Mouse (Mus musculus) kidney, postnatal 36 days (tissue): Measurements from ENCODE around the gene Ppp1r14b.
A peak's percentile ranks its signal among the peaks of the same experiment; 100 is the strongest.

ENCODE experiments used
- DNase-seq, 2 experiments: peaks; one replicate each; pipeline ENCODE4 v3.0.0; 2021 to 2022; ENCODE audit warnings: mixed read lengths in 2 of 2

The Ppp1r14b gene

DNA sequence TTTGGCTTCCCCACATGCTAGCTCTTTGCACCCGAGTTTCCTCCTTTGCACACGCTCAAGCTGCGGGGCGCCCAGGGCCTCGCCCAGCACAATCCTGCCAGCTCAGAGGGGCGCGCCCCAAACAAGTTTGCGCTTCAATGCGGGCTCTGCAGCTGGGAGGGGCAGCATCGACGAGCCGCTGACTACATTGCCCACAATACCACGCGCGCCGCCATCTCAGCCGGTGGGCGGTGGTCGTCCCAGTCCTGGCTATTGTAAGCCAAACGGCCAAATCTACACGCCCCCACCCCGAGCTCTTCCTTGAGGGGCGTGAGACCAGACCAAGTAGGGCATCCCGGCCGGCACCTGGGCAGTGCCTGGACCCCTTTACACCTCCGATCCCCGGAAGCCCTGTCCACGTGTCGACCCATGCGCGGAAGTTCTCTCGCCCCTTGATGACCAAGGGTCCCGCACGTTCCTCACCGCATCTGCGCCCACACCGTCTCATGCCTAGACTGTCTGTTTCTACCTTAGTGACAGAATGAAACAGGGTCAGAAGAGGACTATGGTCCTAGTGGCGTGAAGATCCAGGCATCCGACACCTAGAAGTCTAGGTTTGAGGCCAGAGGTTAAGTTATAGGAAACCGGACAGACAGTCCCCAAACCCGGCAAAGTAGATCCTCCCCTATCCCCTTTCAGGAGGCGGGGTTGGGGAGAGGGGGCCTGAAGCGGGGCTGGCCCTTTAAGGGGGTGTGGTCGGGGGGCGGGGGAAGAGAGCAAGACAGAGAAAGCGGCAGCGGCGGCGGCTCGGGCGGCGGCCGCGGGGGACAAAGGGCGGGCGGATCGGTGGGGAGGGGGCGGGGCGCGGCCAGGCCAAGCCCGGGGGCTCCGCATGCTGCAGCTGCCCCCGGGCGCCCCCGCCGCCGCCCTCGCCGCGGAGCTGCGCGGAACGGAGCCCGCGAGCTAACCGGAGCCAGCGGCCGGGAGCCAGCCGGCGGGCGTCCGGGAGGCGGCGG lies at the start of gene Ppp1r14b:
Gene Ppp1r14b (plus strand): TSS at position 758 of the 995 bp plus-strand sequence.
- peak; percentile 82 to 92 for DNase-seq

DNA sequence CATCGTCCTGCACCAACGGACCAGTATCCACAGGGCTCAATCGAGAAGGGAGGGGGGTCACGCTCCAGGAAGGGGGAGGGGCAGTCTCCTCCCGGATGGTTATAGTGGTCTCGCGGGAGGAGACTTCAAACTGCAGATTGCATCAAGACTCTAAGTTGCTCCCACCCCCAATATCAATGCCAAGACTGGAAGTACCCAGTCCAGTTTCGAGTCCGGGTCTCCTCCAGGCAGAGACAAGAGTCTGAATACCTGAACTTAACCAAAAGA lies 49.5 kb upstream of the Ppp1r14b start, which contains the start of gene Catsperz:
Gene Catsperz (minus strand): TSS at position 74 of the 267 bp plus-strand sequence.
- DNase-seq: no peak

DNA sequence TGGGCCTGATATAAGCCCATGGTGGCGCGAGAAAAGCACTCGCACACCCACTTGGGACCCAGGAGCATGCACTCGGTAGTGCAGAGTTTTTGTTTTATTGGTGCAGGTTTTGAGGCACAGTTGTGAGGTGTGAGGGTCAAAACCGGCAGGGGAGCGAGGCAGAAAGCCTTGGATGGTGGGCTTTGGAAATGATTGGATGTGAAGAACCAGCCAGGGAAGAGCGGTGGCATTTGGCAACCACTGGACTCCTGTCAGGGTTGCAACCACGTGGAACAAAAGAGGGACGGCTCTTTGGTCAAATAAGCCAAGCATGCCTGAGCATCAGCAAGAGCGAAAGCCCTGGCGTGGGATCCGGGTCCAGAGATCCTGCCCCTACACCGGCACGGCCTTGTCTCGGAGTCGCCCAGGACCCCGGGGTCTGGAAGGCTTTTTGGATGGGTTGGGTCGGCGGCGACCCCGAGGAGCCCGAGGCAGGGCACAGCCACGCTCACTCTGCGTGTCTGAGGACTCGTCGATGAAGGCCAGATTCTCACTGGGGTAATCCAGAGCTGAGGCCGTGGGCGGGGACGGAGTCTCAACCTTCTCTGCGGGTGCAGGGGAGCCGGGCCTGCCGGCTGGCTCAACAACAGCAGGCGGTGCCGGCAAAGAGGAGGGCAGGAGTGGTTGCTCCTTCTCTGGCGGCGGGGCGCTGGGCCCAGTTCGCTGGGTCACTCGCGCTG lies 49.0 kb upstream of the Ppp1r14b start:
- DNase-seq: peak in 1 of 2 experiments; percentile 44

DNA sequence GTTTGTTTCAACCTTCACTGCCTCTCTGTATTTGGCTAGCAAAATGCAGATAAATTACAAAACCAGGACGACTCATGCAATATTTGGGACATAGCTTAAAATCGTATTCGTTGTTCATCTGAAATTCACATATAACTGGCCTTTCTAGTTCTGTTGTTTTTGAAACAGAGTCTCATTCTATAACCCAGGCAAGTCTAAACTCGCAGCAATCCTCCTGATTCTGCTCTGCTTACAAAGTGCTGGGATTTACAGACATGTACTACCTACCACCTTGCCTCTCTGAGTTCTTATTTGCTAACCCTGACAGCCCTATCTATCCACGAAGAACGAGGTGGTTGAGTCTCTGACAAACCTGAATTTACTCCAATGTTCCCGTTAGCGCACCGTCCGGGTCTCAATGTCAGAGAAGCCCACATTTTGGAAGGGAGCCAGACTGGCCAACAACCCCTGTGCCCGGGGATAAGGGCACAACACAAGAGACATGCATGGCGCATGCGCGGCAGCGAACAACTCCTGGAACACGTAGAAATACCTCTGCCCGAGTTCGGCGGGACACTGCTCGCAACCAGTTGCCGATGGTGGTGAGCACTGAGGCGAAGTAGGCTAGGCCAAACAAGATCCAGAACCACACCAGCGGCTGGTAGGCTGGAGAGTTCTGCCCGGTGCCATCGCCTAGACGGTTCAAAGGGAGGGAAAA lies 48.1 kb upstream of the Ppp1r14b start:
- DNase-seq: peak in 1 of 2 experiments; percentile 77

DNA sequence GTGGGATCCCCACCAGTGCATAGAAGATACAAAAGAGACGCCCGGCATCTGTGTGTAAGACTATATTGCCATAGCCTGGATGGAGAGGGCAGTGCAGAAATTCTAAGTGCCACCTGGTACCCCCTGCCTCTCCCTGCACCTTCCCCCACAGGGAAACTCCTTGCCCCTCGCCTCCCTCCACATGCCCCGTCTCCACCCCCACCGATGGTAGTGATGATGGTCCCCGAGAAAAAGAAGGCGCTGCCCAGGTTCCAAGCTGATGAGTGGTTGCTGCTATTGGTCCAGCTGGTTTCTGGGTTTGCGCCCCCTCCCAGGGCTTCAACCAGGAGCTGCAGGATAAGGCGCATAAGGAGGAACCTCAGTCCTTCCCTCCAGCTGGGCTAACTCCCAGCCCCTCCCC lies 46.7 kb upstream of the Ppp1r14b start:
- DNase-seq: no peak

DNA sequence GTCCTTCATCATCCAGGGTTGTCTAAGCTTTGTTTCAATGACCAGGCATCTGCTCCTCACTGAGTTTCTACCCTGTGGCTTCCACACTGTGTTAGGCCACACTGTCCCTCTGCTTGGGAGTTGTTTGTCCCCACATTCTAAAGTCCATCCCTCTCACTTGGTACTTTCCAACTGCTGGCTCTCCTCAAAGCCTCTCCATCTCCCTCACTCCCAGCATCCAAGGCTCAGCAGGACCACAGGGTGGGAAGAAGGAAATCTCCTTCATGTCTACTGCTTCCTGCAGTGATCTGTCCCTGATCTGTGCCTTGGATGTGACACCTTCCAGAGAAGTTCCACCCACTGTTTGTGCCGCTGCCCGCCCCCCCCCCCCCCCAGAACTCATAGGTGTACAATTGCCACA lies 43.8 kb upstream of the Ppp1r14b start:
- no peak for DNase-seq

DNA sequence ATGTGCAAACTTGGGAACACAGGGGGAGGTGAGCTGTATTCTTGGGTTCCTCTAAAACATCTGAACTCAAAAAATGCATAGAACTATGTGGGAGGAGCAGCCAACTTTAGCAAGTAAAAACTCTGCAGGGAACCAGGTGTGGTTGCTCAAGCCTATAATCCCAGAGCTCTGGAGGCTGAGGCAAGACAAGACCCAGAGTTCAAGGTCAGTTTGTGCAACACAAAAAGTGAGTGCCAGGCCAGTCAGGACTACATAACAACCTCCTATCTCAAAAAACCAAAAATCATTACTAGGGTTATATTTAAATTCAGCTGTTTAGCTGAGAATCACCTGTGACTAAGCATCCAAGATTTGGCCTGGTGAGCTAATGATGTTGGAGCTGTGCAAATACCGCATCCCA lies 42.8 kb upstream of the Ppp1r14b start:
- no peak for DNase-seq

DNA sequence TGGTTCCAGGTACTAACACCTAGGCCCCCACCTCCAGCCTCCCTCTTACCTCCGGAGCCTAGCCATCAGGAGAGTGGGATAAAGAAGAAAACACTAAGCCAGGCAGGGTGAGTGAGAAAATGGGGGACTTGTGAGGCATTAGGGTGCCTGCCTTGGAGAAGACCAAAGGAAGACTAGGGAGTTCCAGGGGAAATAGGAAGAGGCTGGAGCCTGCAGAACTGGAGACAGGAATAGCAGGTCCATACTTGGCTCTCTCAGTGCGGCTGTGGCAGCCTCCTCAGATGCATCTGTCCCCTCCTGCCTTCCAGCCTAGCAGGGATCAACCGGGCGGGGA lies 41.7 kb upstream of the Ppp1r14b start:
- no peak for DNase-seq

DNA sequence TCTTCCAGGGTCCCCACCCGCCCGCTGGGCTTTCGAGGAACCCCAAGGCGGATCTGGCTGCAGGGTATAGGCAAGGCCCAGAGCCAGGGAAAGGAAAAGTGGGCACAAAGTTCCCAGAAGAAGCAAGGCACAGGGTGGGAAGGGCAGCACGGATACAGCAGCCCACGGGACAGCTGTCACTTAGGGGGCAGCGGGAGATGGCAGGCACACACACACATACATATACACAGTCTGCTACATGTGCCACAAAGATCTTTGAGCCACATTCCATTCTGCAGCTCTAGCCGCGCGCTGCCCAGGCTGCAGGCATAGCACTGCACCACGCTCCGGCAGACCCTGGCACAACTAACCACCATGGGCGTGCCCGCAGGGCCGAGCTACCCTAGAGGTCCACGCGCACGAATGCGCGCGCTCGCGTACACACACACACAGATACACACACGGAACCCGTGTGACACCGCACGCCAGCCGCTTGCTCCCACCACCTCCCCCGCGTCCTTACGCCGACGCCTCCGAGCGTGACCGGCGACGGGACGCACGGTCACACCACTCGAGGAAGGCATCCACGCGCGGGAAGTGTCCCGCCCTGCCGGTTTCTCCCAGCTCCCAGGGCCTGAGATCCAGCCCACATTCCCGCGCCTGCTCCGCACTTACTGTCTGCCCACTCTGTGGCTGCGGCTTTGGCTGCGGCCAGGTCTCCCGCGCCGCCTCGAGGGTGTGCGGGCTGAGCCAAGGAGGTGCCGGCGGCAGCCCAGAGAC lies 41.2 kb upstream of the Ppp1r14b start:
- DNase-seq: peak in 1 of 2 experiments; percentile 52

DNA sequence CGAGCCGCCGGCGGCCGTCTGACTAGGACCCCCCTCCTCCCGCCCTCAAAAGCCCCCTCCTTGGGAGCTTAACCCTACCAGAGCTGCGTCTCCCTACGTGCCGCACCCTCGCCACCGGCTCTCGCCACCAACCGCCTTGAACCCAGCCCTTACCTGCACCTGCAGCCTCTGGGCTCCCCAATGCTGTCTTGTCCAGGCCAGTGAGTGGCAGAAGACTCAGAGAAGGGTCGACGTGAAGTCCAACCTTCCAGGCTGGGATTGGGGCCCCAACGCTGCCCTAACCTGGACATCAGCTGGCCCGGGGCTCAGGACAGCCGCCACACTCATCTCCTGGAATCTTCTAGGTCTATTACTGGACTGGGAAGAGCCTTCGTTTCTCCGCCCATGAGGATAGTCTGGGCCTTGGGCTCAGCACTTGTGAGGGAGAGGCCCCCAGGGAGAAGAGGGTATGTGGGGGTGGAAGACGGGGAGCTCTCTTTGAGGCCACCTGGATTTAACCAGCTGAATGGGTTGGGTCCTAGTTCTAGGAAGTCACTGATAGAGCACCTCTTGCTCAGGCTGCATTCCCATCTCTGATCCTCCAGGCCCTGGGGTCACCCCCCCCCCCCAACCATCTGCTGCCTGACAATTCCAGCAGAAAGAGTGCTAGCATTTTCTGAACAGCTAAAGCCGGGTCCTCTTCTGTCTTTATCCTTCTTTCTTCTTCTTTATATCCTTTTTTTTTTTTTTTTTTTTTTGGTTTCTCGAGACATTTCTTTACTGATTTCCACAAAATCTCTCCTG lies 40.4 kb upstream of the Ppp1r14b start, which contains the start of gene Kcnk4:
Gene Kcnk4 (minus strand): TSS at position 321 of the 783 bp plus-strand sequence.
- DNase-seq: no peak

DNA sequence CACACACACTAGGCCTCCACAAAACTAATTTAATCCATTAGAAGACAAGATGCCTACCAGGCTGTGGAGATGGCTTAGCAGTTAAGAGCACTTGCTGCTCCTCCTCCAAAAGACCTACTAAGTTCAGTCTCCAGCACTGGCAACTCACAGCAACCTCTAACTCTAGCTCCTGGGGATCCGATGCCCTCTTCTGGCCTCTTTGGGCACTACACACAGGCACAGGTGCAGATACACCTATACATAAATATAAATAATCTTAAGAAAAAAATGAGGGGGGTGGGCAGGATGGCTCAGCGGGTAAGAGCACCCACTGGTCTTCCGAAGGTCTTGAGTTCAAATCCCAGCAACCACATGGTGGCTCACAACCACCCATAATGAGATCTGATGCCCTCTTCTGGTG lies 38.5 kb upstream of the Ppp1r14b start:
- DNase-seq: peak in 1 of 2 experiments; percentile 66

DNA sequence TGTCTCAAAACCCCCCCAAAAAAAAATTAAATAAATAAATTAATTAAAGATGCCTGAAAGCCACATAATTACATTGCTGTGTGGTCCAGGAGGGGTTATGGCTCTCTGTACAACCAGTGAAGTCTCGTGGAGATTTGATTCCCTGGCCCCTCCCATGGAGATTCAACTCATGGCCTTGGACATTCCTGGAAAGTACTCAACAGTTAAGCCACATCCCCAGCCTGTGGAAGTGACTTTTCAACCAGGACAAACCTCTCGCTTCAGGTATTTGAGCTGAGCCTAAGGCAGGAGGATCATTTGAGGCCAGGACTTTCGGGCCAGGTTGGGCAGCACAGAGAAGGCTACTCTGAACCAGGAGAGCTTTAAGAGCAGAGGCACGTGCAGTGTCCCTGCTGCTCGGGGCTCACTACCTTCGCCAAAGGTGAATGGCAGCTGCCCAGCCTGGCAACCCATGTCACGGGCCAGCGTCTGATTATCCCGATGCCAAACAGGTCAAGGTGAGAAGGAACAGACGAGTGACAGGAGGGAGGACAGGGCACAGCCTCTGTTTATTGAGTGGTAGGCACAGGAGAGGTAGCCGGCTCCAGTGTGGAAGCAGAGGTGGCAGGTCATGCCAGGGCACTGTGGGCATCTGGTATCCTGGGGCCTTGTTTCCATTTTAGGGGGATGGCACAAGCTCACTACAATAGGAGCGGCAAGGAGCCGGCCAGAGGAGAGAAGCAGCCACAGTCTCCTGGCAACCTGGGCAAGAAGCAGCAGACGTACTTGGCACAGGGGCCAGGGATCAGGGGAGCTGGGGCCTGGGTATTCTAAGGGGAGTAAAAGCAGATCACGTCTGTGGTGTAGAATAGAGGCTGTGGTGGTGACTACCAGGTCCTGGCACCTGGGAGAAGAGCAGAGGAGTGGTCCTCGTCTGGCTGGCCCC lies 37.0 kb upstream of the Ppp1r14b start:
- DNase-seq: no peak

DNA sequence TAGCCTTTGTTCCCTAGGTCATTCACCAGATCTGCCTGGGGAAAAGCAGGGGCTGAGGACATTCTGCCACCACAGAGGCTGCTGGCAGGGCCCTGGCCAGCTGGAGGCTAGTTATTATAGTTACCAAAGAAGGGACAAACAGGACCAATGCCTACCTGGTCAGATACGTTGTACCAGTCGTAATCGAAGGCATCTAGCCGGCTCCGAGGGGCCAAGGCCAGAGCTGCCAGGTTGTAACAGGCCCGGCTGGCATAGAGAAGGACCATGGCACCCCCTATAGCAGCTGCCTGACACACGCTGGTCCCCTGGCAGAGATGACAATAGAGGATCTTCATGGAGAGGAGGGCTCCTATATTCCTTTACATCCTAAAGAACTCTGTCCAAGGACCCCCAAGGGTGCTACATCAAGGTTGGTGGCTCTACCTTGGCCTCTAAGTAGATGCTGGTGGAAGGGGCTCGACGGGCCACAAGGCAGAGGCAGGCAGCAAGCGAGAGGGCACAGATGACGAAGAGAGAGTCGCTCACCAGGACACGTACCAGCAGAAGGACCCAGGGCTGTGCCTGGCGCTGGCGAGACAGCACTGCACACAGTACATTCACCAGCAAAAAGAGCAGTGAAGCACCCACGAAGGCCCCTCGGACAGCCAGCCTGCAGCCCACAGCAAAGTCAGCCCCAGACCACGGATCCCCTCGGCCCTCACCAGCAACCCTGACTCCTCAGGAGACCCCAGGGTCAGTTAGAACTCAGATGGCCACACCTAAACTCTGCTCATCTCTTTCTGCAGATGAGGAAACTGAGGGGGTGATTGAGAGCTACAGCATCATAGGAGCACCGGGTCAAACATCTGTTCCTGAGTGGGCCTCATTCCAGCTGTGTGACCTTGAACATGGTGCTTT lies 35.4 kb upstream of the Ppp1r14b start:
- DNase-seq: no peak

DNA sequence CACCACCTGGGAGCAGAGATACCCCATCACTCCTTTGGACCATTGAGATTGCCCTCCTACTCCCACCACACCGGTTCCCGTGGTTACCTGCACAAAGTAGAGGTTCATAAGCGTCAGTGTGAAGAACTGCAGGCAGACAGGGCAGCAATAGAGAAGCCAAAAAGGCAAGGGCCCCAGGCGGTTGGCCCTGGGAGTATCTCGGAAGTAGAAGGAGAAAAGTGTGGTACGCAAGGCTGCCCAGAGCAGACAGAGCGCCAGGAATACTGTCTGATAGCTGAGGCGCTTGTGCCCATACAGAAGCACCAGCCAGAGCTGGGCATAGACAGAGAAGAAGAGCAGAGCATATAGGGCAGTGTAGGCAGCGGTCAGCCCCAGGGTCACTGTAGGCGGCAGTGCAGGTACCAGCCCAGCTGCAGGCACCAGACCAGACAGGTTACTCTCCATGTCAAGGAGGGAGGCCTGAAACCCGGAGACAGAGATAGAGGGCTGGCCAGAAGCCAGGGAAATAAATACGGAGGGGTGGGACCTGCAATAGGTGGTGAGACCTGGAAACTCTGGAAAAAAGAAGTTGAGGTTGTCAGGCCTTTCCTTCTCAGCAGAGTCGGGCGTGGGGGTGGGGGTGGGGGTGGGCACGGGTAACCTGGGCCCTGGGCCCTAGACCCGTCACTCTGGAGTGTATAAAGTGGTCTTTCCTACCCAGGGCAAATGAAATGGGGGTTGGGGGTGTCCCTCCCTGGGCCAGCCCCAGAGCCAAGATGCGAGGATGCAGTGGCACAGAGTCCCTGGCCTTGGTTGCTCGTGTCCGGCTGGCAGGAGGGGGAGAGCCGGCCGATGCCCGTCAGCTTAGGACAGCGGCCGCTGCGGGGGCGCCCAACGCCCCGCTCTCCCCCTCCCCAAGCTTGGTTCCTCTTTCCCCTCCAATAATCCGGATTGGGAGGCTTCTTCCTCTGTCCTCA lies 34.1 kb upstream of the Ppp1r14b start:
- DNase-seq: peak in 1 of 2 experiments; percentile 24

DNA sequence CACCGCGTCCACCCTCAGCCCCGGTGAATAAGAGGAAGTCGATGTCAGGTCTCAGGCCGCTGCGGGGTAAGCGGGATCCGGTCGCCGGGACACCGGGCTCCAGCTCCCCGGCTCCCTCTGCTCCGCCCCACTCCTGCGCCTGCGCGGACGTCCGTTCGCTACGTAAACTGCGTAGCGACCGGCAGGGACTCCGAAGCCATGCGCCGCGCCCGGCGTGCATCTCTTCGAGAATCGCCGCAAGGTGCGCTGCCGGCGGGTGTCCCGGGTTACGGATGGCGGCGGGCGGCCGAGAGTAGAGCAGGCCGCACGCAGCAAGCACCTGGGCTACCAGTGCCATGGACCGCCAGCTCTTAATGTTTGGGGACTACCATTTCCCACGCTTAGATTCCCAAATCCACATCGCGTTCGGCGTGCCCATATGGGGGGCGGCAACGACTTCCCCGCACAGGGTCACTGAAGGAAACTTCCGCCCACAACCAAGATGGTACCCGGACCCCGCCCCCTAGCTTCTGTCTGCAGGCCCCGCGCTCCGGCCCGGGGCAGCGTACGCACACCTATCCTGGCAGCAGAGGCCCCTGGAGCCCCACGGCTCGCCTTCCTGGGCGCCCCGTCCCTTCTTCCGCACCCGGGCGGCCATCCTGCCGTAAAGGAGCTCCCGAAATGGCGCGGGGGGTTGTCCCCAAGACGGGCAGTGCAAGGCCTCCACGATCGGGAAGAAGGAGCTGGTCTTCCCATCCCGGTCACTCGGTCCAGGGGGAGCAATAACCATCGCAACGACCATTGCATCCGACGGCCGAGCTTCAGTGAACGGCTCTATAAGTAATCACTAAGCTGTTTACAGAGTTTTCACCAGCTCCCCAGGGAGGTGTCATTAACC lies 33.2 kb upstream of the Ppp1r14b start, which contains the start of gene Bad:
Gene Bad (plus strand): TSS at position 490 of the 877 bp plus-strand sequence.
- peak; percentile 94 to 97 for DNase-seq

DNA sequence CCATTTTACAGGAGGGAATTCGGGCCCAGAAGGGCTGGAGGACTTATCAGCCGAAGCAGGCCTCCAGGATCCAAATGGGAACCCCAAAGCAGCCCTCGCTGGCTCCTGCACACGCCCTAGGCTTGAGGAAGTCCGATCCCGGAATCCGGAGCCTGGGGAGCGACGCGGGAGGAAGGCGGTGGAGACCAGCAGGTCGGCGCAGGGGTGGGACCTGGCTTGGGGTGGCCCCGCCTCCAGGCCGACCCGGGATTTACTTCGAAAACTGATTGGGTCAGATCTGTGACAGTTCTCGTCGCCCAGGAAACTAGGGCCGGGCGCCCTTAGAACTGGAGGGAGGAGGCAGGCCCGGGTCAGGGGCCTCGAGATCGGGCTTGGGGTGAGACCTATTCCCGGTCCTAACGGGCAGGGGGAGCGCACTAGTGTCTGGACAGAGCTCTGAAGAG lies 32.5 kb upstream of the Ppp1r14b start, which contains the start of gene Gpr137:
Gene Gpr137 (minus strand): TSS at position 232 of the 443 bp plus-strand sequence.
- DNase-seq: peak; percentile 98 to 99

DNA sequence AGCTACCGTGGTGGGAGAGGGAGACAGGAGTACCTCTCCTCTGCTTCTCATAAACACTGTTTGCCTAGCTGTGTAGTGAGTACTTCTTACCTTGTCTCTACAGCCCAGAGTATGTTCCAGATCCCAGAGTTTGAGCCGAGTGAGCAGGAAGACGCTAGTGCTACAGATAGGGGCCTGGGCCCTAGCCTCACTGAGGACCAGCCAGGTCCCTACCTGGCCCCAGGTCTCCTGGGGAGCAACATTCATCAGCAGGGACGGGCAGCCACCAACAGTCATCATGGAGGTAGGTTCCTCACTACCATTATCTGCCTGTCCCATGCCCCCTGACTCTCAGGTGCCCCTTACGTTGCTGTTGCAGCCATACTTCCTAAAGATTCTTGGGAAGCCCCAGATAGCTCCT lies 32.0 kb upstream of the Ppp1r14b start:
- DNase-seq: no peak
